Mouse (Mus musculus) MEL-GATA-1-ER (cell line): ENCODE measurements around the gene Gm20855.
"Not testable (repeated sequence)": the region's sequence is repeated elsewhere in the genome, so short reads cannot be mapped to it uniquely, and the experiment has no call there.

Experiments used
- DNase-seq: peaks from one replicate; pipeline ENCODE4 v3.0.0-alpha.2; 2012; ENCODE audit warnings: low read depth; ENCODE audit errors: extremely low read depth

Gm20855 gene

DNA sequence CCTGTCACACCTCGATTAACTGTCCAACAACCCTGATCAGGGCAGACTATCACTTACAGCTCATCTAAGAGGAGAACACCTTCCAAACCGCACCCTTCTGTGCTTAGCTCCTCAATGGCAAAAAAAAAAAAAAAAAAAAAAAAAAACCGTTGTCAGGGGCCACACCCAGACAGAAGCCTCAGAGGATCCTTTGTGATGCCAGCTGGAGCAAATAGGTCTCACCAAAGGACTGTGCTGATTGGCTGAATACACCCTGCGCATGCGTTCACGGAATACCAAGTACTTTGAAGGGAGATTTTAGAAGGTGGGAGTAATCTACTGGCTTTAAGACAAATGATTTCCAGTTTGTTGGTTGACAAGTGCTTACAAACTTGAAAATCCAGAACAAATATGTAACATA, at the start of gene Gm20855:
Gm20855 (minus strand) TSS at position 101 of the 400 bp plus-strand sequence.
- DNase-seq, result not testable (repeated sequence)
